Mouse (Mus musculus) lung, adult 2 months (tissue): ENCODE results near the gene Ndufa3.

Experiments used
- CTCF ChIP-seq: fragments of 200-500 bp; IDR thresholded peaks from 2 replicates; pipeline ENCODE4 v1.5.1; 2011; ENCODE audit warnings: mild to moderate bottlenecking, low read length, control low read depth; ENCODE audit not compliant: insufficient read depth
- POLR2A ChIP-seq: fragments of 200-500 bp; IDR thresholded peaks from 2 replicates; pipeline ENCODE4 v1.6.1; 2011; ENCODE audit warnings: low read depth, mild to moderate bottlenecking, control low read depth, low read length, borderline replicate concordance; ENCODE audit errors: extremely low read depth

- TF ChIP-seq CTCF: no peak
- no peak for TF ChIP-seq POLR2A
These were observed 13.3 kb downstream of the Ndufa3 start for GRCm38 (mm10) chr7:3630478-3630815.
